In genomic region chr15:79764539-79765267, GRCm38 (mm10) we compare ENCODE assay signal across 11 mouse cellular contexts. TPM values are rescaled to one million over a fixed set of nuclear protein-coding genes. Genes with fewer than 3 reads are reported as not detected.
DNase-seq lines count a peak whose midpoint lies in the region; TF ChIP-seq lines count a peak whose summit lies in the region.
"Had no signal": no experiment of that assay in that cellular context is flagged by ENCODE, and none has a peak within 500 bp of the region (broad histone marks: within the 10 kb centered on the region; RNA-seq: fewer than 3 reads in every experiment).

No protein-coding gene starts in this region.

- DNase-seq in left cerebral cortex, adult 11 months (ENCODE audit: low spot score), result peak; percentile 61
- DNase-seq in left cerebral cortex, postnatal 4 days, result no peak
- DNase-seq in adipocyte (ENCODE audit: low spot score), result peak; percentile 43
- DNase-seq in cerebellum, adult 9-11 months, result peak; percentile 82
- no peak for DNase-seq in heart, postnatal 36 days
- no peak for DNase-seq in embryo, embryonic 11 days
- DNase-seq: liver had no signal

- H3K27me3 ChIP-seq in myocyte (ENCODE audit: control insufficient read depth, insufficient read depth, insufficient read length), result no peaks in the 10 kb centered on the region
- H3K27me3 ChIP-seq: stomach, embryonic 15.5 days had no signal

- H3K4me3 ChIP-seq in myocyte, result peak overlapping the region; percentile 0
- H3K4me3 ChIP-seq: heart, adult 2 months; stomach, embryonic 15.5 days had no signal

- H3K4me2 ChIP-seq in myocyte (ENCODE audit: low read depth), result peak overlapping the region; percentile 41
- H3K4me2 ChIP-seq: stomach, embryonic 15.5 days had no signal

- peaks cover 12% of the 10 kb centered on the region for H3K79me2 ChIP-seq in myocyte (ENCODE audit: control insufficient read depth, insufficient read depth)

- no peak for TF ChIP-seq POLR2A in myocyte (IDR thresholded peaks at IDR 0.05; ENCODE audit: insufficient read length, low read depth)

- peaks cover 6% of the 10 kb centered on the region for H3K36me3 ChIP-seq in myocyte (ENCODE audit: control insufficient read depth, insufficient read depth)

- intact Hi-C loops in left cerebral cortex, postnatal 4 days (cut with DNase I), result loop anchor here (5.0 kb wide), 1 partner anchor 313 kb away; no protein-coding TSS in a partner anchor
- intact Hi-C loops in heart, postnatal 36 days (cut with DNase I), result no loop called here

- H3ac ChIP-seq in myocyte (ENCODE audit: control insufficient read depth, insufficient read length), result no peak overlapping the region

TF ChIP-seq in myocyte, 11 proteins besides CTCF, POLR2A, EP300 and RAD21:
- TF ChIP-seq CEBPB (IDR thresholded peaks at IDR 0.05; ENCODE audit: insufficient read depth, poor library complexity, severe bottlenecking) (0 out of 2 replicates have a peak, but pooled peaks have one; percentile 36), MYOD1 (IDR thresholded peaks at IDR 0.05; ENCODE audit: control insufficient read depth in 1 of 3, insufficient read length in 2 of 3, low read depth in 2 of 3) (no peak)

RNA-seq across cellular contexts. Expression of gene Dnal4, which starts 12.9 kb away (rescaled TPM):
- 10 to 100 TPM; 30.4 to 34.4 TPM for total RNA-seq in left cerebral cortex, postnatal 4 days (2021)
- 66.8 TPM for polyA plus RNA-seq in myocyte (2012; fragmentation: generic; extraction: Trizol)
- 10 to 100 TPM; 17.7 to 22.5 TPM for total RNA-seq in heart, postnatal 36 days (2021)

RNA-seq across cellular contexts. Expression of gene Sun2, which starts 22.4 kb away (rescaled TPM):
- total RNA-seq in left cerebral cortex, postnatal 4 days (2021), result 10 to 100 TPM; 27.0 to 29.4 TPM
- 78.0 TPM for polyA plus RNA-seq in myocyte (2012; fragmentation: generic; extraction: Trizol)
- 10 to 100 TPM; 85.6 to 89.1 TPM for total RNA-seq in heart, postnatal 36 days (2021)

RNA-seq across cellular contexts. Expression of gene Nptxr, which starts 39.9 kb away (rescaled TPM):
- total RNA-seq in left cerebral cortex, postnatal 4 days (2021), result 100 to 1,000 TPM; 240 to 277 TPM
- 14.3 TPM for polyA plus RNA-seq in myocyte (2012; fragmentation: generic; extraction: Trizol)
- 1 to 10 TPM; 1.5 to 1.7 TPM for total RNA-seq in heart, postnatal 36 days (2021)
- total RNA-seq: monocyte, adult 5-6 weeks had no signal

Comparison
In these comparisons a context has a peak if more than half of its experiments do, and no peak if none do; other contexts are left out.
1. DNase-seq: peak in left cerebral cortex, adult 11 months (single experiment), adipocyte (single experiment) and cerebellum, adult 9-11 months (single experiment); none in left cerebral cortex, postnatal 4 days (single experiment), heart, postnatal 36 days (0 of 2) and embryo, embryonic 11 days (single experiment).
2. RNA of gene Nptxr, which starts 39.9 kb away (total RNA-seq): 240 to 277 TPM in left cerebral cortex, postnatal 4 days; 1.5 to 1.7 TPM in heart, postnatal 36 days; every median in the first group is over 10 times any median in the second.